In genomic region chr6:53884931-53885330, GRCm38 (mm10) we compare ENCODE assay signal across 15 mouse cellular contexts.
DNase-seq lines count a peak whose midpoint lies in the region; ATAC-seq lines count a peak whose summit lies in the region.
"Had no signal": no experiment of that assay in that cellular context is flagged by ENCODE, and none has a peak within 500 bp of the region (broad histone marks: within the 10 kb centered on the region; RNA-seq: fewer than 3 reads in every experiment).

No protein-coding gene starts in this region.

- DNase-seq in heart, adult 11 months, result peak; percentile 61
- DNase-seq in heart, postnatal 36 days, result no peak
- DNase-seq in right cerebral cortex, adult 18-20 months, result peak; percentile 38
- no peak for DNase-seq in right cerebral cortex, postnatal 25 days
- DNase-seq in layer of hippocampus, adult 9-11 months, result peak; percentile 86
- DNase-seq in telencephalon, adult 2 months (ENCODE audit: low read depth, low spot score), result peak; percentile 65
- DNase-seq: heart, postnatal 14 days; thymus, postnatal 14 days had no signal

- no peak overlapping the region for H3K4me3 ChIP-seq in intestine, embryonic 16.5 days (ENCODE audit: low read length)
- H3K4me3 ChIP-seq: embryonic facial prominence, embryonic 12.5 days; forebrain, embryonic 10.5 days; myocyte had no signal

- no peaks in the 10 kb centered on the region for H3K9me3 ChIP-seq in intestine, embryonic 16.5 days (ENCODE audit: control insufficient read depth, low read length)
- H3K9me3 ChIP-seq: embryonic facial prominence, embryonic 12.5 days; forebrain, embryonic 10.5 days had no signal

- H3K27ac ChIP-seq in intestine, embryonic 16.5 days (ENCODE audit: low read length), result no peak overlapping the region
- H3K27ac ChIP-seq: embryonic facial prominence, embryonic 12.5 days; forebrain, embryonic 10.5 days; liver, embryonic 14.5 days had no signal

- peaks cover 15% of the 10 kb centered on the region for H3K4me1 ChIP-seq in intestine, embryonic 16.5 days (ENCODE audit: control insufficient read depth, insufficient read depth, low read length)

- intact Hi-C loops in heart, postnatal 36 days (cut with DNase I), result loop anchor here (5.0 kb wide), 1 partner anchor 72 kb away; no protein-coding TSS in a partner anchor

- H3K4me2 ChIP-seq in intestine, embryonic 16.5 days (ENCODE audit: low read depth, low read length), result no peak overlapping the region
- H3K4me2 ChIP-seq: embryonic facial prominence, embryonic 12.5 days had no signal

- no peak for ATAC-seq in intestine, embryonic 16.5 days
- ATAC-seq: activated CD4-positive, CD25-positive, alpha-beta regulatory T cell, adult 4 months; intestine, postnatal 0 days had no signal

- no peaks in the 10 kb centered on the region for H3K27me3 ChIP-seq in intestine, embryonic 16.5 days (replicated peaks; ENCODE audit: control insufficient read depth, insufficient read depth, low read length)
- H3K27me3 ChIP-seq: embryonic facial prominence, embryonic 12.5 days had no signal

- no peaks in the 10 kb centered on the region for H3K36me3 ChIP-seq in intestine, embryonic 16.5 days (ENCODE audit: control insufficient read depth, insufficient read depth, low read length)
- H3K36me3 ChIP-seq: embryonic facial prominence, embryonic 12.5 days; forebrain, embryonic 10.5 days had no signal

- H3K9ac ChIP-seq in intestine, embryonic 16.5 days (ENCODE audit: low read depth, low read length), result no peak overlapping the region
- H3K9ac ChIP-seq: embryonic facial prominence, embryonic 12.5 days; liver, embryonic 14.5 days had no signal

- WGBS in intestine, embryonic 16.5 days, result 68% methylated on average over 4 of the region's 4 CpGs

Comparison
In these comparisons a context has a peak if more than half of its experiments do, and no peak if none do; other contexts are left out.
1. DNase-seq: peak in heart, adult 11 months (single experiment), right cerebral cortex, adult 18-20 months (single experiment), layer of hippocampus, adult 9-11 months (single experiment) and telencephalon, adult 2 months (single experiment); none in heart, postnatal 36 days (0 of 2) and right cerebral cortex, postnatal 25 days (single experiment).